Mouse (Mus musculus) megakaryocyte, embryonic 14.5 days (primary cell): ENCODE data around the gene Arhgef38. TPM values are rescaled to one million over a fixed set of nuclear protein-coding genes. Genes with fewer than 3 reads are reported as not detected.

Experiments
- H3K27me3 ChIP-seq: replicated peaks from 2 replicates; pipeline ENCODE3; 2012; ENCODE audit warnings: inconsistent platforms
- H3K36me3 ChIP-seq: replicated peaks from 2 replicates; pipeline ENCODE3; 2012; ENCODE audit warnings: low read length, inconsistent platforms, mixed read lengths
- H3K4me1 ChIP-seq: 2 replicates; pipeline ENCODE4 v1.6.1; 2012; ENCODE audit warnings: inconsistent platforms
- H3K4me3 ChIP-seq: replicated peaks from 2 replicates; pipeline ENCODE3; 2012; ENCODE audit warnings: moderate library complexity, mild to moderate bottlenecking, inconsistent platforms
- H3K9me3 ChIP-seq: 2 replicates; pipeline ENCODE4 v1.6.1; 2012; ENCODE audit warnings: inconsistent platforms
- FLI1 ChIP-seq: IDR thresholded peaks from 2 replicates; pipeline ENCODE4 v1.6.1; 2012; ENCODE audit warnings: low read length, inconsistent platforms, mixed read lengths
- GATA1 ChIP-seq: IDR thresholded peaks from 3 replicates; pipeline ENCODE4 v1.6.1; 2012; ENCODE audit warnings: mixed read lengths, low read length, inconsistent platforms, borderline replicate concordance
- polyA plus RNA-seq: library from polyadenylated mRNA; stranded (reverse); fragments of >175 nt; gene quantifications from 2 replicates; pipeline ENCODE4 v1.2.3, GENCODE M21; 2012; ENCODE audit warnings: low replicate concordance; ENCODE audit not compliant: insufficient read depth

The Arhgef38 gene
- polyA plus RNA-seq, 1 experiment = not detected

DNA sequence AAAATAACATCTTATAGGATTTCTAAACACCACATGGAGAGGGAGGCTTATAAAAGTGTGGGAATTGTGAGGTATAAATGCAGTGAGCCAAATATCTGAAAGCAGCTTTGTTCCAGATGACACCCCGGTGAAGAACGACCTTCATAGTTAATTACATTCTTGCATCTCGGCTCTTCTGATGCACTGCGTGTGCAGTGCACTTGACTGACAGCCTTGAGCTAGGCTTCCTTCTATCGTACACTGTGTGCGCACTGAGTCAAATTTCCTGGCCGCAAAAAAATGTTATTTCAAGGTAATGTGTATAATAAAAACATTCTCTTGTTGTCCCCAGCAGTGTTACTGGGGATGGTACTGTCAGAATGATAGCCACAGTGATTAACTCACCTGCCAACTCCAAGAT is 16.2 kb downstream of the Arhgef38 start:
- Histone ChIP-seq H3K36me3 (no peaks in the 10 kb centered on the region), H3K4me3 (no peak overlapping the region), H3K27me3 (no peaks in the 10 kb centered on the region), H3K4me1 (peaks cover 2% of the 10 kb centered on the region; the same call in 1 of the 2 replicates), H3K9me3 (0 out of 2 replicates have a peak, but pooled peaks cover 8% of the 10 kb centered on the region)
- TF ChIP-seq GATA1 = no peak
- no peak for TF ChIP-seq FLI1

- Histone ChIP-seq H3K4me3 (no peak overlapping the region), H3K36me3 (no peaks in the 10 kb centered on the region), H3K4me1 (peaks cover 4% of the 10 kb centered on the region; the same call in 1 of the 2 replicates), H3K9me3 (0 out of 2 replicates have a peak, but pooled peaks cover 5% of the 10 kb centered on the region), H3K27me3 (no peaks in the 10 kb centered on the region)
- TF ChIP-seq GATA1 (no peak), FLI1 (no peak)
These were observed 19.4 kb downstream of the Arhgef38 start for GRCm38 (mm10) chr3:133215198-133215819.

- H3K9me3 ChIP-seq = no peaks in the 10 kb centered on the region
- TF ChIP-seq FLI1 (no peak), GATA1 (no peak)
- H3K4me3 ChIP-seq = no peak overlapping the region
- H3K36me3 ChIP-seq = no peaks in the 10 kb centered on the region
- H3K4me1 ChIP-seq = peaks cover 4% of the 10 kb centered on the region; the same call in 1 of the 2 replicates
- H3K27me3 ChIP-seq = no peaks in the 10 kb centered on the region
These were observed 21.2 kb downstream of the Arhgef38 start for GRCm38 (mm10) chr3:133213434-133214114.

DNA sequence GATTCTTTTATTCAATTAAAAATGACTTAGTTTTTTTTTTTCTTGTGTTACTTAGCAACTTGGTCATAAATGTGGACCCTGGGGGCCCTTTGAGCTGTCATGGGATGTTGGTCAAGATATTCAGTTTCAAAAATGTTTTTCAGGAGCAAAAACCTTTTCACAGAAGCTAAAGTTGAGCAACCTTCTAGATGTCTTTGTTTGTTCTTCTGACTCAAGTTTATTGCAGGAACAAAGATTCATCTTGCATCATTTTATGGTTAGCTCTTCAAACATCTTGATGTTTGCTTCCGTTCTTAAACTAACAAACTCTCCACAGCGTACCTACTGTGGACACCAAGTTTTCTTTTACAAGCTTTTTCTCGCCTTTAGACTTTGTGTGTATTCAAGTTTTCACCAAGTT is 23.4 kb downstream of the Arhgef38 start:
- Histone ChIP-seq H3K4me1 (peaks cover 4% of the 10 kb centered on the region; the same call in 1 of the 2 replicates), H3K9me3 (no peaks in the 10 kb centered on the region), H3K27me3 (no peaks in the 10 kb centered on the region), H3K4me3 (no peak overlapping the region), H3K36me3 (no peaks in the 10 kb centered on the region)
- no peak for TF ChIP-seq GATA1
- TF ChIP-seq FLI1 = no peak

DNA sequence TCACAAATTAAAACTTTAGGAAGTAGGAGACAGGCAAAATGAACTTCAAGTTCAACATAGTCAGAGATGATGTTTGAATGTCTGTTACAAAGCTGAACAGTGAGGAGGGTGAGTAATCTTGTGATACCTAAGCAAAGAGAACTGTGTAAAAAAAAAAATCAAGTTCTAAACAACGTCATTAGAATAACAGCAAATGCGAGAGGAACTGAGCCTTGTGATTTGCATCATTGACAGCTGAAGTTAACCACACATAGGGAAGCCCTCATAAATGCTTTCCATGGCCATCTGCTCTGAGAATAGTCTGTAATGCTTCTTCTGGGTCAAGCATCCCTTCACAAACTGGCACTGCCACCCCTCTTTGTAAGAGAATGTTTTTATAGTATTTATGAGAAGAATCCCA is 31.0 kb downstream of the Arhgef38 start:
- Histone ChIP-seq H3K36me3 (no peaks in the 10 kb centered on the region), H3K4me3 (no peak overlapping the region), H3K9me3 (no peaks in the 10 kb centered on the region), H3K4me1 (no peaks in the 10 kb centered on the region), H3K27me3 (no peaks in the 10 kb centered on the region)
- no peak for TF ChIP-seq GATA1
- TF ChIP-seq FLI1 = no peak

GRCm38 (mm10) chr3:133202171-133202570 is 32.6 kb downstream of the Arhgef38 start:
- no peaks in the 10 kb centered on the region for H3K9me3 ChIP-seq
- no peaks in the 10 kb centered on the region for H3K27me3 ChIP-seq
- no peaks in the 10 kb centered on the region for H3K36me3 ChIP-seq
- no peaks in the 10 kb centered on the region for H3K4me1 ChIP-seq
- no peak for TF ChIP-seq GATA1
- TF ChIP-seq FLI1 = no peak
- no peak overlapping the region for H3K4me3 ChIP-seq

- peaks cover 4% of the 10 kb centered on the region; the same call in 1 of the 2 replicates for H3K9me3 ChIP-seq
- H3K4me1 ChIP-seq = no peaks in the 10 kb centered on the region
- H3K4me3 ChIP-seq = no peak overlapping the region
- no peaks in the 10 kb centered on the region for H3K36me3 ChIP-seq
- TF ChIP-seq FLI1 (no peak), GATA1 (no peak)
- no peaks in the 10 kb centered on the region for H3K27me3 ChIP-seq
These were observed 45.8 kb downstream of the Arhgef38 start for GRCm38 (mm10) chr3:133188930-133189329.

- TF ChIP-seq GATA1 (no peak), FLI1 (no peak)
- no peaks in the 10 kb centered on the region for H3K4me1 ChIP-seq
- H3K36me3 ChIP-seq = no peaks in the 10 kb centered on the region
- H3K4me3 ChIP-seq = no peak overlapping the region
- H3K27me3 ChIP-seq = no peaks in the 10 kb centered on the region
- H3K9me3 ChIP-seq = peaks cover 4% of the 10 kb centered on the region; the same call in 1 of the 2 replicates
These were observed 47.2 kb downstream of the Arhgef38 start for GRCm38 (mm10) chr3:133187524-133187923.

GRCm38 (mm10) chr3:133176033-133176750 is 58.6 kb downstream of the Arhgef38 start:
- no peak overlapping the region for H3K4me3 ChIP-seq
- TF ChIP-seq FLI1 = no peak

GRCm38 (mm10) chr3:133172291-133172690 is 62.5 kb downstream of the Arhgef38 start:
- TF ChIP-seq FLI1 = no peak
- TF ChIP-seq GATA1 = no peak

More at GRCm38 (mm10) chr3:133176033-133176750, 58.6 kb downstream of the Arhgef38 start:
- Histone ChIP-seq H3K9me3 (no peaks in the 10 kb centered on the region), H3K36me3 (no peaks in the 10 kb centered on the region), H3K4me1 (no peaks in the 10 kb centered on the region), H3K27me3 (no peaks in the 10 kb centered on the region)

More at GRCm38 (mm10) chr3:133172291-133172690, 62.5 kb downstream of the Arhgef38 start:
- H3K9me3 ChIP-seq = no peaks in the 10 kb centered on the region
- H3K36me3 ChIP-seq = no peaks in the 10 kb centered on the region
- H3K27me3 ChIP-seq = no peaks in the 10 kb centered on the region
- no peaks in the 10 kb centered on the region for H3K4me1 ChIP-seq
- H3K4me3 ChIP-seq = no peak overlapping the region
